Comparison of ENCODE assay signal across 8 mouse cellular contexts in the genomic region with DNA sequence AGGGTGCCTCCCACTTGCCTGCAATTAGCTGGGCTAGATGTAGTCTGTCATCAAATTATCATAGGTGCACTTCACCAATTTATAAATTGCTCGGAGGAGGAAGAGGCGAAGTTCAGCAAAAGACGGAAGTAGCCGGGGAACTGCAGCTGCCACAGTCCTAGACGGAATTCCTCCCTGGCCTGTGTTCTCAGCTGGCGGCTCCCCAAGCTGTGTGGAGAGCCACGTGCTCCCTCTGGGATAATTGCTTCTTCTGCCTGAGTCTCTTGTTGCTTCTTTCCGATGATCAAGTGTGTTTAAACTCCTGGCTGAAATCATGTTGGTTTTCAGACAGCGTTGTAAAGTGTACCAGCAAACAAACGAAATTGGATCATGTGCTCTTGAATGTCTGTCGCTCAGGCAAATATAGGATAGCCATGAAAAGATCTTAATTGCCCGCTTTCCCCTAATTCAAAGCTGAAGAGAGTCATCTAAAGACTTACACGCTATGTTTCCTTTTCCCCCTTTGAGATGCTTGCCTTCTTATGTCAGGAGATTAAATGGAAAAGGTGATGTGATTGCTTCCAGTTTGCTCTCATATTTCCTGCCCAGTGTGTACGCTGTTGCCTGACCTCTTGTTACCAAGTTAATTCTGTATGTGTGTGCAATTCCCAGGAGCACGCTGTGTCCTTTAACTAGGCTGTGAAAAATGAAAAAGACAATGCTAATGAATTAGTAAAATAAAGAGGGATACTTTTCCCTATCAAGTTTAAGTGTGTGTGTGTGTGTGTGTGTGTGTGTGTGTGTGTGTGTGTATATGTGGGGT.
DNase-seq lines count a peak whose midpoint lies in the region; ATAC-seq and TF ChIP-seq lines count a peak whose summit lies in the region.

No protein-coding gene starts in this region.

- peak; percentile 43 for DNase-seq in cerebellum, adult 9-10 months
- DNase-seq in forebrain, postnatal 0 days, result peak; percentile 82
- peak; percentile 75 to 85 for DNase-seq in heart, postnatal 14 days
- DNase-seq in kidney, postnatal 36 days, result peak; percentile 69 to 82
- peak; percentile 14 for DNase-seq in yolk sac, embryonic 10.5 days (ENCODE audit: low spot score)
- no peak for DNase-seq in thymus, postnatal 25 days

- H3K9ac ChIP-seq in forebrain, postnatal 0 days, result no peak overlapping the region
- no peak overlapping the region for H3K9ac ChIP-seq in liver, embryonic 15.5 days
- no peak overlapping the region for H3K9ac ChIP-seq in neural tube, embryonic 15.5 days (replicated peaks)

- peak overlapping the region; percentile 42 for H3K4me2 ChIP-seq in forebrain, postnatal 0 days (ENCODE audit: low read depth)
- peak overlapping the region; percentile 26 for H3K4me2 ChIP-seq in liver, embryonic 15.5 days
- peak overlapping the region; percentile 49 for H3K4me2 ChIP-seq in neural tube, embryonic 15.5 days

- H3K4me1 ChIP-seq in forebrain, postnatal 0 days (ENCODE audit: insufficient read depth), result peaks cover 14% of the 10 kb centered on the region
- H3K4me1 ChIP-seq in liver, embryonic 15.5 days (replicated peaks), result no peaks in the 10 kb centered on the region
- H3K4me1 ChIP-seq in neural tube, embryonic 15.5 days, result peaks cover 22% of the 10 kb centered on the region

- intact Hi-C loops in heart, postnatal 14 days (cut with DNase I), result loop anchor here (5.0 kb wide), 1 partner anchor 112 kb away; no protein-coding TSS in a partner anchor

- no peak for TF ChIP-seq CTCF in forebrain, postnatal 0 days (IDR thresholded peaks at IDR 0.05; ENCODE audit: low read depth)

- no peaks in the 10 kb centered on the region for H3K9me3 ChIP-seq in forebrain, postnatal 0 days (ENCODE audit: low read length)
- no peaks in the 10 kb centered on the region for H3K9me3 ChIP-seq in liver, embryonic 15.5 days (replicated peaks)
- no peaks in the 10 kb centered on the region for H3K9me3 ChIP-seq in neural tube, embryonic 15.5 days (replicated peaks)

- 0 out of 2 replicates have a peak overlapping the region, but pooled peaks have one; percentile 15 for H3K27ac ChIP-seq in forebrain, postnatal 0 days (ENCODE audit: low read depth, low read length)
- no peak overlapping the region for H3K27ac ChIP-seq in liver, embryonic 15.5 days (replicated peaks)
- no peak overlapping the region for H3K27ac ChIP-seq in neural tube, embryonic 15.5 days (replicated peaks)

- H3K36me3 ChIP-seq in forebrain, postnatal 0 days (ENCODE audit: insufficient read depth), result no peaks in the 10 kb centered on the region
- no peaks in the 10 kb centered on the region for H3K36me3 ChIP-seq in liver, embryonic 15.5 days (replicated peaks)
- H3K36me3 ChIP-seq in neural tube, embryonic 15.5 days, result no peaks in the 10 kb centered on the region

- H3K27me3 ChIP-seq in forebrain, postnatal 0 days (ENCODE audit: insufficient read depth, low read length), result no peaks in the 10 kb centered on the region; the same call in 1 of the 2 replicates
- H3K27me3 ChIP-seq in liver, embryonic 15.5 days, result no peaks in the 10 kb centered on the region
- no peaks in the 10 kb centered on the region for H3K27me3 ChIP-seq in neural tube, embryonic 15.5 days (replicated peaks)

- WGBS in forebrain, postnatal 0 days, result 6% methylated on average over 15 of the region's 15 CpGs
- WGBS in liver, embryonic 15.5 days (ENCODE audit: insufficient replicate concordance), result 42% methylated on average over 15 of the region's 15 CpGs
- 14% methylated on average over 15 of the region's 15 CpGs for WGBS in neural tube, embryonic 15.5 days

- H3K4me3 ChIP-seq in forebrain, postnatal 0 days (ENCODE audit: low read depth, low read length), result 0 out of 2 replicates have a peak overlapping the region, but pooled peaks have one; percentile 14
- H3K4me3 ChIP-seq in liver, embryonic 15.5 days (replicated peaks), result no peak overlapping the region
- peak overlapping the region; percentile 9; the same call in 1 of the 2 replicates for H3K4me3 ChIP-seq in neural tube, embryonic 15.5 days (replicated peaks)

- peak; percentile 88 for ATAC-seq in forebrain, postnatal 0 days
- no peak for ATAC-seq in liver, embryonic 15.5 days (ENCODE audit: insufficient read depth)
- ATAC-seq in neural tube, embryonic 15.5 days (ENCODE audit: low FRiP score), result peak; percentile 75; the same call in 1 of the 2 replicates
